Mouse (Mus musculus) cerebellum, adult 9-10 months (tissue): ENCODE data around the gene Rbm19.

ENCODE experiments used
- DNase-seq: peaks from one replicate; pipeline ENCODE4 v3.0.0; 2022

Gene Rbm19

DNA sequence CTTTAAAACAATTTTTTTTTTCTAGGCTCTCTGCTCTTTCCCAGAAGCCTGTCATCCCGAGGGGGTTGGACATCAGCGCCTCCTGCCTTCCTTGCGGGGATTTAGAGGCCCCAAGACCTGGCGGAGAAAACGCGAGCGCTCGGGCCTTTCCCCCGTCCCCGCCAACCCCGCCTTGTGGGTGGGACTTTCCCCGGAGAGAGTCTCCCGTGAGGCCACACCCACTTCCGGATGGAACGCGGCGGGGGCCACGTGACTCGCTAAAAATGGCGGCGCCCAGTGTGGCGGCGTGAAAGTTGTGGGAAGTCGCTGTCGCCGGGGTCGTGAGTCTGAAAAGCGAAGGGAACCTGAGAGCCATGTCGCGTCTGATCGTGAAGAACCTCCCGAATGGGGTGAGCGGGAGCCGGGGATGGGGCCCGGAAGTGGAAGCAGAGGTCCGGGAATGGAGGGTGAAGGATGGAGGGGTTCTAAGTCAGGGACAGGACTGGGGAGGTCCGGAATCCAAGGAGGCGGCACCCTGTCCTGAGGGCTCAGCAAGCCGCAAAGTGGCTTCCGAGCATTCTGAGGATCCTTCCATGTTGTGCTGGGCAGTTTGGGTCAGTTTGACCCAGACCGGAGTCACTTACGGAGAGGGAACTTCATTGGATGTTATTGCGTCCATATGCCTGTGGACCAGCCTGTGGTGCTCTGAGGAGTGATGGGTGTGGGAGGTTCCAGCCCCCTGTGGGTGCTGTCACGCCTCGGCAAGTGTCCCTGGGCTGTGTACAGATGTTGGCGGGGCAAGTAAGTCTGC, at the start of gene Rbm19:
Gene Rbm19 (plus strand): TSS at position 205 of the 790 bp plus-strand sequence.
- DNase-seq = peak; percentile 92

GRCm38 (mm10) chr5:120067266-120067665, 49.0 kb upstream of the Rbm19 start:
- no peak for DNase-seq

DNA sequence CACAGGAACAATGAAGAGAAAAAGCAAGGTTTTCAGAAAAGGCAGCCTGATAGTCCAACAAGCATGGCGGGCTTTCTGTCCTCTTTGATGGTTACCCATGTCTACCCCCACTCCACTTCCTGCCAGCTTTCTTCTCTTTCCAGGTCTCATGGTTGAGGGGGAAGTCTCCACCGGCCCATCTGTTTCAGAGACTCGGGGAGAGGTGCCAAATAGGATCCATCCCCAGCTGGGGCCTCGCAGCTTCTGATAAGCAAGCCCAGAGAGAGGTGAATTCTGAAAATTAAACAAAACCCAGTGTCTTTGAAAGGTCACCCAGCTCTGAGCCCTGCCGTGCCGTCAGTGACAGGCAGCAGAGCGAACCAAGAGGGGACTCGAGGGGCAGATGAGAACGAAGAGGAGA, 42.2 kb upstream of the Rbm19 start:
- DNase-seq = no peak

DNA sequence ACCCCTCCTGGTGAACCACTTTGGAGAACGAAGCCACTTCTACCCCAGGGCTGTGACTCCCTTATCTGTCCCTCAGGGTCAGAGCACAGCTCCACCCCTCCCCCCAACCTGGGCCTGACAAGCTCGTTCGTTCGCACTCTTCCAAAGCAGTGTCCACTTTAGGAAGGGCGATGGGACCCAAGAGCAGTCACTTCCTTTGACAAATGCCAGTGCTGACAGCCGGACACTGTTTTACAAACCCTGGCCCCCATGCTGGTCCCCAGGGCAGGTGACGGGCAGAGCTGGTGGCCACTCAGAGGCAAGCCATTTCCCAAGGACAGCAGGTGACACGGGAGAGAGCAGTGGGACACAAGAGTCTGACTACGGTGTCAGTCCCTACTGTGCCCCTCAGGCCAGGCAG, 36.2 kb upstream of the Rbm19 start:
- no peak for DNase-seq

- no peak for DNase-seq
Measured at GRCm38 (mm10) chr5:120080468-120080867, 35.8 kb upstream of the Rbm19 start.

DNA sequence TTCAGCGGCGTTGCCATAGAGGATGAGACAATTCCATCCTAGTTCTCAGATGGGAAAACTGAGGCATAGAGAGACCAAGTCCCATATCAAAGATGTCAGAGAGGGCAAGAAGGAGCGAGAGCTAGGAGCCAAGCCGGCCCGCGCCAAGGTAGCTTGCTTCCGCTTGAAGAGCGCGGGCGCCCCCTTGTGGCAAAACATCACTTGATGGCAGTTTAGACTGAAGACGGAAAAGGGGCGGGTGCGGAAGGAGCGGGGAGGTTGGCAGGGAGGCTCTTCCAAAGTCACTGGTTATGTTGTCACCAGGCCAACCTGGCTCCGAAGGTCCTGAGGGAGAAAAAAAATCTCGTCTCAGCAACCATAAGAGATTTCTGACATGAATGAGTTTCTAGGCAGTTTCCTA, 27.7 kb upstream of the Rbm19 start:
- peak; percentile 67 for DNase-seq

GRCm38 (mm10) chr5:120094602-120095001, 21.7 kb upstream of the Rbm19 start:
- DNase-seq = no peak

DNA sequence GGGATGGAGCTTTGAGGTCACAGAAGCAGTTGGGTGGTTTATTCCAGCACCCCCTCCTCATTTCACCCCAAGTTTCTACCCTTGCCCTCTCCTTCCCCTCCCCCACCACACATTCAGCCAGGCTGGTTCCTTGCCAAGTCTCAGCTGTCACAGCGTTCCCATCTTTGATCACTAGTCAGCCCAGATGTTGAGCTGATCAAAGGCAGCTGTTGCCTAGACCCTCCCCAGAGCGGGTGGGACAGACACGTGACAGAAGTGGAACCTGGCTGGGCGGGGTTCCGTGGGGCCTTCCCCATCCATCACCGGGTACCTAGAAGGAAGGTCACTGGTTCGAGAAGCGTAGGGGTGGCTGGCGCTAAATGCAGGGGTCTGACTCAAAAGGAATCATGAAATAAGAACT, 19.2 kb upstream of the Rbm19 start:
- DNase-seq = no peak

DNA sequence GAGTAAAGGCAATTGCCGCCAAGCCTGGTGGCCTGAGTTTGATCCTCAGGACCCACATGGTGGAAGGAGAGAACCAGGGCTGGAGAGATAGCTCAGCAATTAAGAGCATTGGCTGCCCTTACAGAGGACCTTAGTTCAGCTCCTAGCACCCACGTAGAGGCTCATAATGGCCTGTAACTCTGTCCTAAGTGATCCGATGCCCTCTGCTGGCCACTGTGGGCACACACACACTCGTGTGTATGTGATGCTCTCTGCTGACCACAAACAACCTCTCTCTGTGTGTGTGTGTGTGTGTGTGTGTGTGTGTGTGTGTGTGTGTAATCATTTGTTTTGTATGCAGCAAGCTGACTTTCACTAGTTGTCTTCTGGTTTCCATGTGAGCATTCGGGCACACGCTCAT, 15.5 kb upstream of the Rbm19 start:
- DNase-seq = no peak

DNA sequence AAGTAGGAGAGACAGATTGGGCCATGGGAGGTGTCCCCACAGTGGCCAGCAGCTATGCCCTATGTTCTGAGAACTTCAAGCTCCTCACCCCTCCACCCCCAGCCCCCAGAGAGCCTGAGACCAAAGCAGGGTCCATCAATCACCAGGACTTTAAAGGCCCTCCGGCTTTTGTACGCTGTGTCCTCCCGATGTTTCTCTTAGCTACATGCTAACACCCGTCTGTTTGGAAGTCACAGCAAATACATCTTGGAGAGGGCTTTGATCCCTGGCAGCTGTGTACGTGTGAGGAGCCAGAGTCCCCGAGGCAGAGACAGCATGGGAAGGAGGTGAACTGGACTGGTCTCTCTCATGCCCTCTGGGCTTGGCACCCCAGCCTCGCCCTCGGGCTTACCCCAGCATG, 14.2 kb upstream of the Rbm19 start:
- DNase-seq = no peak

DNA sequence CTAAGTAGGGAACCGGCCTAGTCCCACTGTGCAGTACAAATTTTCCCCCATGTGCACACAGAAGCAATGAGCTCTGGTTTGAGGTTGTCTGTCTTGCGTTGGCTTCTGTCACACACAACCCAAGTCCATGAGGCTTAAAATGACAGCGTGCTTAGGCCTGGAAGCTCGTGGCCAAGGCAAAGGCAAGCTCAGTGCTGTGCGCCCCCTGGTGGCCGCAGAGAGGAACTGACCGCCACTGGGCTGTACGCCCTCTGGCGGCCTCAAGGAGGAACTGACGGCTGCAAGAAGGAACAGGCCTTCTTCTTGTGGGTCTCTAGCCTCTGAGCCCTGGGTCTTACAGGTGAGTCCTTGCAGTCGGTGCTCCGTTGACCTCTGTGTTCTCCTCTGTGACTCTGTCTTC, 13.5 kb upstream of the Rbm19 start:
- no peak for DNase-seq

GRCm38 (mm10) chr5:120103458-120103857, 12.8 kb upstream of the Rbm19 start:
- DNase-seq = no peak

DNA sequence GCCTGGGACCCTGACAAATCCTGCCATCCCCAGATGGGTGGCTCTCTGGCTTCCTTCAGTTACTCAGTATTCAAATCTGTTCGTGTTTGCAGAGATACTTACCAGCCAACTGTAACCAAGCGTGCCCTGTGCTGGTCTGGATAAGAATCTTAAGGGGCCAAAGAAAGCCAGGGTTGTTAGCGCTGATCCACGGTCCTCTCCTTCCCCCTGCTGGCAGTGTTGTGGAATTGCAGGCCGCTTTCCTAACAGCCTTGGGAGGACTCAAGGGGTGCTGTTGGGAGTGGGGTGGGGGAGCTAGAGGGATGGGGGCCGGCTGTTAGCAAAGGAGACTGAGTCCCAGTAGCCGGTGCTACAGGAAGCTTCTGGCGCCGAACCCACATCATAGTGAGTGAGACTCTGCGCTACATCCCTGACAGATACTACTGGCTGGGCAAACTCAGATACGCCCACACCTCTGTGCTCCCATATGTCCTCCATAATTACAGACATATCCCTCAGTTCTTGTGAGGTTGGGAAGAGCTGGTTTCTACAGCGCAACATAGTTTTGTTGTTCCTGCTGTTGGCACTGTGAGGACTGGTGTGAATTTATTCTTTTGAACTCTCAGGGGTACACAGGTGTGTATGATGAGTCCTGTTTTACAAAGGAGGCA, 9.7 kb upstream of the Rbm19 start:
- no peak for DNase-seq

DNA sequence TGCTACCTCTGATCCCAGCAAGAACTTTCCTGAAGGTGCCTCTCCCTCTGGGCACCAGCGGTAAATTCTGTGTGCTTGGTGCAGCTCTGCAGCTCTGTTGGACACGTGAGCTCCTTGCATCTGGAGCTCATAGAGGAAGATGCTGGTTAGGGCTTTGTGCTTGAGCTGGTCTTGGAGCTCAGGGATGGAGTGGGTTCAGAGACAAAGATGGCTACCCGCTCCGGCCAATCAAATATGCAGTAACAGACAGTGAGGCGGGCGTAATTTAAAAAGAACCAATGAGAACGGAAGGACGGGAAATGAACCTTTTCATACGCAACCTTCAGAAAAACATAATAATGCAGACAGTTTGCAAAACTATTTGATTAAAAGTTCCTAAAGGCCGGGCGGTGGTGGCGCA, 1.9 kb upstream of the Rbm19 start:
- DNase-seq = no peak

- DNase-seq = peak; percentile 20
Measured at GRCm38 (mm10) chr5:120117161-120117560, 896 bp downstream of the Rbm19 start.

GRCm38 (mm10) chr5:120124881-120125690, 8.8 kb downstream of the Rbm19 start:
- DNase-seq = no peak

DNA sequence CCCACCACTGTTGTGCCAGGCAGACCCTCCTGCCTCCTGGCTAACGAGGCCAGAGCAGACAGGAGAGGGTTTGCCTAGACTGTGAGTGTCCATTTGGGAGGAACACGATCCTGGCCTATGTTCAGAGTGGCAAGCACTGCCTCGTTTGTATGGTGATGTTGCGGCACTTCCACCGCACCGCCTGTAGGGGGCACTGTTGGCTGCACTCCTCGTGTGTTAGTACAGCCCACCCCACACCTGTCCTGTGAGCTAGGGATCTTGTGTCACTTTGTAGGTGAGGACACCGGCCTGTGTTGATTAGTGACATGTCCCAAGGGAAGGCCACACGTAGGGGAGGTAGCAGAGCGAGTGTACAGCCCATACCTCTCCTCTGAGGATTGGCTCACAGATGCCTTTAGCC, 11.4 kb downstream of the Rbm19 start:
- DNase-seq = no peak

- no peak for DNase-seq
Measured at GRCm38 (mm10) chr5:120128511-120128910, 12.2 kb downstream of the Rbm19 start.

GRCm38 (mm10) chr5:120129070-120129469, 12.8 kb downstream of the Rbm19 start:
- DNase-seq = no peak

- no peak for DNase-seq
Measured at GRCm38 (mm10) chr5:120129761-120130160, 13.5 kb downstream of the Rbm19 start.

GRCm38 (mm10) chr5:120130163-120130562, 13.9 kb downstream of the Rbm19 start:
- DNase-seq = no peak

- no peak for DNase-seq
Measured at GRCm38 (mm10) chr5:120131600-120131999, 15.3 kb downstream of the Rbm19 start.

- peak; percentile 51 for DNase-seq
Measured at GRCm38 (mm10) chr5:120134000-120134399, 17.7 kb downstream of the Rbm19 start.

DNA sequence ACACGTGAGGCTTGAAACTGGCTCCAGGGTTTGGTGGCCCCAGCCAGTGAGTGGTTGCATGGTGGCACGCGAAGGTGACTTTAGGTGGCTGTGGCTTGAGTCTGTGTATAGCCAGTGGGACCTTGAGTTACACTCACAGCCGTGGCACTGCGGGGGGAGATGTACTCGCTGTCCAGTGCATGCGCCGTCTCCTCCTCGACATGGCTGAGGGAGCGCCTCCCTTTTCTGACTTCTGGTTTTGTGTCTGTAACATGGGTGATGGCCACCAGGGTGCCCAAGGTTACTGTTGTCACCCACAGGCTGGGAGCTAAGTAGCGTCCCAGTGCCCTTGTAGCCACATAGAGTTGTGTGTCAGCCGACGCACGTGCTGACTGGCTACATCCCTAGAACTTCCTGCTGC, 19.1 kb downstream of the Rbm19 start:
- DNase-seq = no peak
